ENCODE assay signal across 7 mouse cellular contexts in genomic region chr11:3193363-3193762, GRCm38 (mm10). TPM values are rescaled to one million over a fixed set of nuclear protein-coding genes. Genes with fewer than 3 reads are reported as not detected.
DNase-seq lines count a peak whose midpoint lies in the region; ATAC-seq and TF ChIP-seq lines count a peak whose summit lies in the region.

Gene Sfi1, minus strand, starts transcription at chr11:3193463.

- ATAC-seq in heart, embryonic 15.5 days (replicated peaks; ENCODE audit: insufficient number of reproducible peaks, insufficient read depth, low FRiP score, low read depth) = no peak
- ATAC-seq in limb, embryonic 14.5 days (ENCODE audit: low FRiP score, low read depth) = no peak

- peak within 1 kb of the TSS; percentile 1 for H3K4me3 ChIP-seq in lung, adult 2 months (replicated peaks; ENCODE audit: extremely low read depth, low read depth, low read length)
- H3K4me3 ChIP-seq in bone marrow, adult 2 months (replicated peaks; ENCODE audit: control insufficient read depth, low read depth, low read length) = peak within 1 kb of the TSS; percentile 0
- no peak within 1 kb of the TSS for H3K4me3 ChIP-seq in heart, embryonic 15.5 days
- H3K4me3 ChIP-seq in limb, embryonic 14.5 days (replicated peaks; ENCODE audit: low read length) = no peak within 1 kb of the TSS

- TF ChIP-seq CTCF in lung, adult 2 months (IDR thresholded peaks at IDR 0.05; ENCODE audit: insufficient read depth, low read length) = no peak
- TF ChIP-seq CTCF in bone marrow, adult 2 months (IDR thresholded peaks at IDR 0.05; ENCODE audit: control insufficient read depth, insufficient read depth, low read length) = no peak

- no peak within 1 kb of the TSS for H3K9ac ChIP-seq in heart, embryonic 15.5 days
- no peak within 1 kb of the TSS for H3K9ac ChIP-seq in limb, embryonic 14.5 days (ENCODE audit: low read depth, low read length, severe bottlenecking)

- no peak within 1 kb of the TSS for H3K4me2 ChIP-seq in heart, embryonic 15.5 days
- H3K4me2 ChIP-seq in limb, embryonic 14.5 days (replicated peaks; ENCODE audit: low read depth, low read length, severe bottlenecking) = no peak within 1 kb of the TSS

- no peaks in the 10 kb centered on the region for H3K27me3 ChIP-seq in heart, embryonic 15.5 days
- H3K27me3 ChIP-seq in limb, embryonic 14.5 days (ENCODE audit: control insufficient read depth, insufficient read depth, low read length) = no peaks in the 10 kb centered on the region

- DNase-seq in lung, adult 2 months = no peak
- DNase-seq in lung, postnatal 14 days = no peak
- no peak for DNase-seq in limb, embryonic 14.5 days (ENCODE audit: low spot score)
- DNase-seq in right cerebral cortex, adult 2 months (ENCODE audit: low spot score in 2 of 2) = no peak
- DNase-seq in embryo, embryonic 11 days = no peak

- no peak within 1 kb of the TSS for H3K27ac ChIP-seq in bone marrow, adult 2 months (ENCODE audit: control insufficient read depth, insufficient read depth, low read depth, low read length, poor library complexity)
- no peak within 1 kb of the TSS for H3K27ac ChIP-seq in heart, embryonic 15.5 days
- no peak within 1 kb of the TSS for H3K27ac ChIP-seq in limb, embryonic 14.5 days (replicated peaks; ENCODE audit: low read depth, low read length)

- no peak for TF ChIP-seq POLR2A in lung, adult 2 months (IDR thresholded peaks at IDR 0.05; ENCODE audit: borderline replicate concordance, extremely low read depth, low read depth, low read length)
- no peak for TF ChIP-seq POLR2A in bone marrow, adult 2 months (IDR thresholded peaks at IDR 0.05; ENCODE audit: borderline replicate concordance, control insufficient read depth, low read depth, low read length)
- TF ChIP-seq POLR2A in limb, embryonic 14.5 days (IDR thresholded peaks at IDR 0.05; ENCODE audit: borderline replicate concordance, extremely low read depth, insufficient read depth, insufficient read length) = no peak

- no peaks in the 10 kb centered on the region for H3K9me3 ChIP-seq in heart, embryonic 15.5 days (replicated peaks)
- no peaks in the 10 kb centered on the region for H3K9me3 ChIP-seq in limb, embryonic 14.5 days (ENCODE audit: control insufficient read depth, low read length)

- WGBS in lung, adult 2 months = 85% methylated on average over 25 of the region's 25 CpGs
- 82% methylated on average over 25 of the region's 25 CpGs for WGBS in bone marrow, adult 2 months
- WGBS in heart, embryonic 15.5 days = 80% methylated on average over 25 of the region's 25 CpGs
- 86% methylated on average over 25 of the region's 25 CpGs for WGBS in limb, embryonic 14.5 days

- no peaks in the 10 kb centered on the region for H3K4me1 ChIP-seq in lung, adult 2 months (ENCODE audit: control insufficient read depth, insufficient read depth, low read length)
- no peaks in the 10 kb centered on the region for H3K4me1 ChIP-seq in bone marrow, adult 2 months (ENCODE audit: control insufficient read depth, insufficient read depth, low read length)
- H3K4me1 ChIP-seq in heart, embryonic 15.5 days (replicated peaks) = no peaks in the 10 kb centered on the region
- no peaks in the 10 kb centered on the region for H3K4me1 ChIP-seq in limb, embryonic 14.5 days (ENCODE audit: control insufficient read depth, insufficient read depth, low read length)

- H3K36me3 ChIP-seq in heart, embryonic 15.5 days = no peaks in the 10 kb centered on the region
- H3K36me3 ChIP-seq in limb, embryonic 14.5 days (ENCODE audit: control insufficient read depth, insufficient read depth, low read length) = no peaks in the 10 kb centered on the region

RNA-seq across cellular contexts. Expression of gene Sfi1, which starts in this region (rescaled TPM):
- 25.1 and 25.2 TPM in 2 replicates for polyA plus RNA-seq in lung, adult 2 months (2012; rRNA removed)
- polyA plus RNA-seq in bone marrow, adult 2 months (2011; ENCODE audit: insufficient read depth, insufficient read length, low replicate concordance, missing spikeins) = 15.6 and 33.5 TPM in 2 replicates
- polyA plus RNA-seq in heart, embryonic 15.5 days (2015; fragmentation: Nextera tagmentation; extraction: Ambion mirVana) = 10.9 and 12.0 TPM in 2 replicates
- polyA plus RNA-seq in limb, embryonic 14.5 days (2012; rRNA removed) = 34.6 and 39.4 TPM in 2 replicates
- polyA plus RNA-seq in limb, embryonic 14.5 days (2014; fragmentation: Nextera tagmentation; extraction: Ambion mirVana) = 10.1 and 11.7 TPM in 2 replicates

Comparison
In these comparisons a context has a peak if more than half of its experiments do, and no peak if none do; other contexts are left out.
1. H3K4me3 ChIP-seq: peak in lung, adult 2 months (single experiment) and bone marrow, adult 2 months (single experiment); none in heart, embryonic 15.5 days (single experiment) and limb, embryonic 14.5 days (single experiment).